Mouse (Mus musculus) lung, postnatal 25 days (tissue): ENCODE data around the gene Hrh1.
"Not testable (repeated sequence)": the region's sequence is repeated elsewhere in the genome, so short reads cannot be mapped to it uniquely, and the experiment has no call there.

Source experiments
- DNase-seq: peaks from one replicate; pipeline ENCODE4 v3.0.0; 2022; ENCODE audit warnings: low spot score

Hrh1 gene

GRCm38 (mm10) chr6:114462747-114463146, 65.0 kb downstream of the Hrh1 start:
- DNase-seq = no peak

- no peak for DNase-seq
Observed at GRCm38 (mm10) chr6:114473541-114473940, 75.8 kb downstream of the Hrh1 start.

- no peak for DNase-seq
Observed at GRCm38 (mm10) chr6:114474059-114474458, 76.3 kb downstream of the Hrh1 start.

- no peak for DNase-seq
Observed at GRCm38 (mm10) chr6:114474911-114475310, 77.2 kb downstream of the Hrh1 start.

GRCm38 (mm10) chr6:114478771-114479170, 81.0 kb downstream of the Hrh1 start:
- peak; percentile 15 for DNase-seq

- no peak for DNase-seq
Observed at GRCm38 (mm10) chr6:114479644-114480410, 82.1 kb downstream of the Hrh1 start.

- no peak for DNase-seq
Observed at GRCm38 (mm10) chr6:114489371-114489770, 91.6 kb downstream of the Hrh1 start.

- DNase-seq = not testable (repeated sequence)
Observed at GRCm38 (mm10) chr6:114492588-114492987, 94.9 kb downstream of the Hrh1 start.

GRCm38 (mm10) chr6:114494987-114495386, 97.3 kb downstream of the Hrh1 start:
- not testable (repeated sequence) for DNase-seq

- not testable (repeated sequence) for DNase-seq
Observed at GRCm38 (mm10) chr6:114514038-114514437, 116.3 kb downstream of the Hrh1 start.

- DNase-seq = not testable (repeated sequence)
Observed at GRCm38 (mm10) chr6:114528709-114529108, 131.0 kb downstream of the Hrh1 start.
